Mouse (Mus musculus) erythroblast, embryonic 14.5 days (primary cell): ENCODE data around the gene Prkch. TPM values are rescaled to one million over a fixed set of nuclear protein-coding genes. Genes with fewer than 3 reads are reported as not detected.
"Not testable (repeated sequence)": the region's sequence is repeated elsewhere in the genome, so short reads cannot be mapped to it uniquely, and the experiment has no call there.

Experiments
- H3K27me3 ChIP-seq: 2 replicates; pipeline ENCODE4 v1.6.1; 2012; ENCODE audit warnings: inconsistent platforms; ENCODE audit not compliant: control insufficient read depth
- H3K36me3 ChIP-seq: 2 replicates; pipeline ENCODE4 v1.6.1; 2012; ENCODE audit warnings: mild to moderate bottlenecking, inconsistent platforms; ENCODE audit not compliant: control insufficient read depth
- H3K4me1 ChIP-seq: 2 replicates; pipeline ENCODE4 v1.6.1; 2012; ENCODE audit warnings: inconsistent platforms; ENCODE audit not compliant: control insufficient read depth
- H3K4me3 ChIP-seq: replicated peaks from 2 replicates; pipeline ENCODE3; 2012; ENCODE audit warnings: moderate library complexity, mild to moderate bottlenecking, inconsistent platforms
- H3K9me3 ChIP-seq: 2 replicates; pipeline ENCODE4 v1.6.1; 2012; ENCODE audit warnings: low read length, inconsistent platforms, mixed read lengths; ENCODE audit not compliant: control insufficient read depth
- GATA1 ChIP-seq: IDR thresholded peaks from 2 replicates; pipeline ENCODE4 v1.6.1; 2012; ENCODE audit warnings: low read length, inconsistent platforms, mixed read lengths
- TAL1 ChIP-seq: IDR thresholded peaks from 3 replicates; pipeline ENCODE4 v1.6.1; 2012; ENCODE audit warnings: low read length, inconsistent platforms, mixed read lengths
- polyA plus RNA-seq: library from polyadenylated mRNA; stranded (reverse); fragments of >175 nt; gene quantifications from 2 replicates; pipeline ENCODE4 v1.2.3, GENCODE M21; 2012

Gene Prkch
- polyA plus RNA-seq, 1 experiment: 0.01 TPM

DNA sequence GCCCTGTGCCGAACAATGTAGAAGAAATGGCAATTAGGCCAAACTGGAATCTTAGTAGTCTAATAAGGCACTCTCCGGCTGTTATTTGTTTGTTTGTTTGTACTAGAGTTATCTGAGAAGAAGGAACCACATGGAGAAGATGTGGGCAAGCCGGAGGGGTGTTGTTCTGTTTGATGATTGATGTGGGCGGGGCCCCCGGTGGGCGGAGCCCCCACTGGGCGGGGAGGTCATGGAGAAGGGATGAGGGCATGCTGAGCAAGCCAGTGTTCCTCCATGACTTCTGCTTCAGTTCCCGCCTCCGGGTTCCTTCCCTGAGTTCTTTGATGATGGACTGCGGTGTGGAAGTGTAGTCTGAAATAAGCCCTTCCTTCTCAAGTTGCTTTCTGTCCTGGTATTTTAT is 37.0 kb upstream of the Prkch start:
- TF ChIP-seq TAL1: no peak
- TF ChIP-seq GATA1: no peak
- Histone ChIP-seq H3K9me3 (peaks cover 6% of the 10 kb centered on the region; the same call in 1 of the 2 replicates), H3K4me3 (no peak overlapping the region), H3K4me1 (peaks cover 4% of the 10 kb centered on the region), H3K36me3 (no peaks in the 10 kb centered on the region), H3K27me3 (peaks cover 61% of the 10 kb centered on the region)

- Histone ChIP-seq H3K4me3 (no peak overlapping the region), H3K36me3 (no peaks in the 10 kb centered on the region), H3K4me1 (peaks cover 4% of the 10 kb centered on the region), H3K27me3 (peaks cover 57% of the 10 kb centered on the region), H3K9me3 (peaks cover 6% of the 10 kb centered on the region; the same call in 1 of the 2 replicates)
- no peak for TF ChIP-seq TAL1
- no peak for TF ChIP-seq GATA1
These were observed 36.3 kb upstream of the Prkch start for GRCm38 (mm10) chr12:73548259-73548658.

DNA sequence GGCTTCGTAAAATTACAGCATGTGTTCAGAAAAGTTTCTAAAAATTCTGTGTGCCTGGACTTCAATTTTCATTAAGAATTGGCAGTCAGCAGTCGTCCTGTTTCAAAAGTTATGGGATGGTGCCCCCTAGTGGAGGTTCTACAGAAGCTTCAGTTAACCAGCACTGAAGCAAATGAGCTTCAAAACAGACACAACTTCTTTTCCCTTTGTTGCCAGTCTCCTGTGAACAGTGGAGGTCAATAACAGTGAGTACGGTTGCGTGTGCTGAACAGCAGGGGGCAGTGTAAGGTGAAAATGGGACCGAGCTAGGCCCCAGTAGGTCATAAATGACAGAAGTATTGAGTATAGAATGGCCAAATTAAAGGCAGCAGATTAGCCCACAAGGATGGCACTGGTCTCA is 30.4 kb upstream of the Prkch start:
- H3K9me3 ChIP-seq: no peaks in the 10 kb centered on the region
- TF ChIP-seq TAL1: no peak
- no peak for TF ChIP-seq GATA1
- H3K27me3 ChIP-seq: peaks cover 5% of the 10 kb centered on the region; the same call in 1 of the 2 replicates
- no peak overlapping the region for H3K4me3 ChIP-seq
- H3K4me1 ChIP-seq: no peaks in the 10 kb centered on the region
- no peaks in the 10 kb centered on the region for H3K36me3 ChIP-seq

DNA sequence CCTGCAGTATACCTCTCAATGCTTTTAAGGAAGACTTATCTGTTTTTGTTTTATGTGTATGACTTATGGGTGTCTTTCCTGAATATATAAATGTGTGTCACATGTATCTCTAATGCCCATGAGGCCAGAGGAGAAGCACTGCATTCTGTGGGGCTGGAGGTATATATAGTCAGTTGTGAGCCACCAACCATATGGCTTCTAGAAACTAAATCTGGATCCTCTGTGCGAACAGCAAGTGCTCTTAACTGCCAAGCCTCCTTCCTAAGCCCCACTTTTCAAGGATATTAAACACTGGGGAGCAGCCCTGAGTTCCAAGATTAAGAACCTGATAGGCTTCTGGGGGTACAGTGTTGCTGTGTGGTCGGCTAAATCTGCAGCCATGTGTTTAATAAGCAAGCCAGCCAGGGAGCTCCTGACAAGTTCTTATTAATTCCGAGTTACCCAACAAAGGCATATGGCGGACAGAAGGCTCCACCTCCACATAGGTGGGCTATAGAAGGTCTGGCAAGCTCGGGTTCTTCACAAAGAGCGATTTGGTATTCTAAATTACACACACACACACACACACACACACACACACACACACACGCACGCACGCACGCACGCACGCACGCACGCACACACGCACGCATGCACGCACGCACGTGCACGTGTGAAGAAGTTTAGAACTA is 25.9 kb upstream of the Prkch start:
- Histone ChIP-seq H3K9me3 (no peaks in the 10 kb centered on the region; the same call in 1 of the 2 replicates), H3K27me3 (no peaks in the 10 kb centered on the region), H3K4me3 (no peak overlapping the region), H3K36me3 (no peaks in the 10 kb centered on the region), H3K4me1 (no peaks in the 10 kb centered on the region)
- TF ChIP-seq GATA1: no peak
- no peak for TF ChIP-seq TAL1

- no peaks in the 10 kb centered on the region; the same call in 1 of the 2 replicates for H3K9me3 ChIP-seq
- H3K27me3 ChIP-seq: no peaks in the 10 kb centered on the region
- no peak overlapping the region for H3K4me3 ChIP-seq
- TF ChIP-seq TAL1 (no peak), GATA1 (no peak)
- H3K4me1 ChIP-seq: no peaks in the 10 kb centered on the region
- no peaks in the 10 kb centered on the region for H3K36me3 ChIP-seq
These were observed 24.5 kb upstream of the Prkch start for GRCm38 (mm10) chr12:73560091-73560490.

DNA sequence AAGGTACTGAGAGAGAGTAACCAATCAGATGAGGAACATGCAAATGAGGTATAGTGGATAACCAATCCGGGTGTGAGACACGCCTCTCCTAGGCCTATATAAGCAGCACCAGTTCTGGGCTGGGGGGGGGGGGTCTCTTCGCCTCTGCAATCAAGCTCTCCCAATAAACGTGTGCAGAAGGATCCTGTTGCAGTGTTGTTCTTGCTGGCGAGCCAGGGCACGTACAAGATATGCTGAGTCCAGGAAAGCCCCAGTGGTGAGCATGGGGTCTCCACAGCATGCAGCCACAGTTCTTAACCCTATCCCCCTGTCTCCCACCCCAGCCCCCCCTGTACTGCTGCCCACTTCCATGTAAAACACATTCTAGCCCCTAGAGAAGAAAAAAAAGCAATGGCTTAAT is 21.5 kb upstream of the Prkch start:
- not testable (repeated sequence) for H3K9me3 ChIP-seq, H3K4me3 ChIP-seq, H3K27me3 ChIP-seq

GRCm38 (mm10) chr12:73564176-73564575 is 20.4 kb upstream of the Prkch start:
- H3K4me1 ChIP-seq: no peaks in the 10 kb centered on the region
- TF ChIP-seq TAL1: no peak
- TF ChIP-seq GATA1: no peak
- H3K4me3 ChIP-seq: no peak overlapping the region
- no peaks in the 10 kb centered on the region; the same call in 1 of the 2 replicates for H3K9me3 ChIP-seq
- H3K36me3 ChIP-seq: no peaks in the 10 kb centered on the region
- no peaks in the 10 kb centered on the region; the same call in 1 of the 2 replicates for H3K27me3 ChIP-seq

More for the DNA sequence above, 21.5 kb upstream of the Prkch start:
- not testable (repeated sequence) for H3K4me1 ChIP-seq, H3K36me3 ChIP-seq

- H3K27me3 ChIP-seq: no peaks in the 10 kb centered on the region; the same call in 1 of the 2 replicates
- no peaks in the 10 kb centered on the region for H3K36me3 ChIP-seq
- TF ChIP-seq TAL1 (no peak), GATA1 (no peak)
- no peaks in the 10 kb centered on the region for H3K4me1 ChIP-seq
- H3K9me3 ChIP-seq: no peaks in the 10 kb centered on the region; the same call in 1 of the 2 replicates
- H3K4me3 ChIP-seq: no peak overlapping the region
These were observed 19.6 kb upstream of the Prkch start for GRCm38 (mm10) chr12:73564795-73565619.

DNA sequence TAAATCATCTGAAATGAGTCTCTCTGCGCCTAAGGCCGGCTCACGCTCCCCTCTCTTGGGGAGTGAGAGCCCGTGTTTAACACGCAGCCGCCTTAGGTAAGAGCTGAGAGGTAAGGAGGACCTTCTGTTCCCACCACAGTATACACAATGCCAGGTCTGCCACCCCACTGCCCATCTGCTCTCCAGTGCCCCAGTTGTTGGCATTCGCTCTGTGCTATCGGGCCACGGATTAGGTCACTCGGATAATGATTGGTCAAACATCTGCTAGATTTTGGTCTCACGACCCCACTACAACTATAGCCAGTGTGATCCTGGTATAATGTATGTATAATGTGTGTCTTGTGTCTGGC is 19.0 kb upstream of the Prkch start:
- TF ChIP-seq GATA1: no peak
- no peak for TF ChIP-seq TAL1

More for the DNA sequence above, 19.0 kb upstream of the Prkch start:
- no peaks in the 10 kb centered on the region for H3K36me3 ChIP-seq
- no peak overlapping the region for H3K4me3 ChIP-seq
- H3K9me3 ChIP-seq: no peaks in the 10 kb centered on the region; the same call in 1 of the 2 replicates
- no peaks in the 10 kb centered on the region; the same call in 1 of the 2 replicates for H3K27me3 ChIP-seq
- H3K4me1 ChIP-seq: no peaks in the 10 kb centered on the region
